8 mouse cellular contexts compared by ENCODE assay signal in genomic region chr7:4148341-4149208, GRCm38 (mm10). TPM values are rescaled to one million over a fixed set of nuclear protein-coding genes. Genes with fewer than 3 reads are reported as not detected.
A peak's percentile ranks its signal among the peaks of the same experiment; 100 is the strongest.
DNase-seq lines count a peak whose midpoint lies in the region; ATAC-seq and TF ChIP-seq lines count a peak whose summit lies in the region.

No protein-coding gene starts in this region.

- ATAC-seq in frontal cortex, adult (ENCODE audit: low TSS enrichment), result peak; percentile 3; the same call in 1 of the 2 replicates
- peak; percentile 29 for ATAC-seq in lung, embryonic 16.5 days (ENCODE audit: low read depth)
- ATAC-seq in forebrain, embryonic 14.5 days, result no peak
- ATAC-seq in liver, embryonic 14.5 days (ENCODE audit: insufficient read depth), result peak; percentile 8; the same call in 1 of the 2 replicates
- ATAC-seq in stomach, embryonic 15.5 days (ENCODE audit: insufficient read depth, low FRiP score, low read depth), result peak; percentile 5; the same call in 1 of the 2 replicates

- TF ChIP-seq EP300 in liver, embryonic 14.5 days (IDR thresholded peaks at IDR 0.05; ENCODE audit: low read depth), result no peak

- TF ChIP-seq CTCF in liver, embryonic 14.5 days (IDR thresholded peaks at IDR 0.05; ENCODE audit: low read depth), result no peak

- peaks cover 41% of the 10 kb centered on the region for H3K36me3 ChIP-seq in lung, embryonic 16.5 days (ENCODE audit: control insufficient read depth, insufficient read depth, low read length)
- H3K36me3 ChIP-seq in forebrain, embryonic 14.5 days (ENCODE audit: control insufficient read depth, insufficient read depth, low read length), result peaks cover 49% of the 10 kb centered on the region
- peaks cover 44% of the 10 kb centered on the region for H3K36me3 ChIP-seq in liver, embryonic 14.5 days (replicated peaks; ENCODE audit: control insufficient read depth, insufficient read depth, low read depth)
- peaks cover 35% of the 10 kb centered on the region for H3K36me3 ChIP-seq in stomach, embryonic 15.5 days

- H3K27ac ChIP-seq in lung, embryonic 16.5 days (ENCODE audit: low read length), result peak overlapping the region; percentile 99
- H3K27ac ChIP-seq in forebrain, embryonic 14.5 days (ENCODE audit: low read depth, low read length), result peak overlapping the region; percentile 82
- peak overlapping the region; percentile 67 for H3K27ac ChIP-seq in liver, embryonic 14.5 days
- H3K27ac ChIP-seq in stomach, embryonic 15.5 days, result peak overlapping the region; percentile 99

- no peaks in the 10 kb centered on the region for H3K9me3 ChIP-seq in lung, embryonic 16.5 days (ENCODE audit: control insufficient read depth, low read length)
- no peaks in the 10 kb centered on the region for H3K9me3 ChIP-seq in forebrain, embryonic 14.5 days (replicated peaks; ENCODE audit: control insufficient read depth, low read length)
- no peaks in the 10 kb centered on the region for H3K9me3 ChIP-seq in liver, embryonic 14.5 days (ENCODE audit: control insufficient read depth, low read length)
- H3K9me3 ChIP-seq in stomach, embryonic 15.5 days, result no peaks in the 10 kb centered on the region

- H3K9ac ChIP-seq in lung, embryonic 16.5 days (ENCODE audit: low read length), result peak overlapping the region; percentile 88
- H3K9ac ChIP-seq in forebrain, embryonic 14.5 days (ENCODE audit: low read length), result peak overlapping the region; percentile 84
- peak overlapping the region; percentile 68 for H3K9ac ChIP-seq in liver, embryonic 14.5 days (replicated peaks)
- peak overlapping the region; percentile 66 for H3K9ac ChIP-seq in stomach, embryonic 15.5 days

- H3K27me3 ChIP-seq in lung, embryonic 16.5 days (ENCODE audit: control insufficient read depth, insufficient read depth, low read depth, low read length), result no peaks in the 10 kb centered on the region; the same call in 1 of the 2 replicates
- H3K27me3 ChIP-seq in forebrain, embryonic 14.5 days (replicated peaks; ENCODE audit: control insufficient read depth, insufficient read depth, low read length), result peaks cover 18% of the 10 kb centered on the region
- 0 out of 2 replicates have a peak, but pooled peaks cover 3% of the 10 kb centered on the region for H3K27me3 ChIP-seq in liver, embryonic 14.5 days (ENCODE audit: control insufficient read depth, insufficient read depth, low read length)
- no peaks in the 10 kb centered on the region for H3K27me3 ChIP-seq in stomach, embryonic 15.5 days (replicated peaks)

- 27% methylated on average over 18 of the region's 18 CpGs for WGBS in lung, embryonic 16.5 days
- WGBS in forebrain, embryonic 14.5 days, result 29% methylated on average over 18 of the region's 18 CpGs
- WGBS in liver, embryonic 14.5 days (ENCODE audit: insufficient replicate concordance), result 33% methylated on average over 18 of the region's 18 CpGs
- 30% methylated on average over 18 of the region's 18 CpGs for WGBS in stomach, embryonic 15.5 days

- H3K4me3 ChIP-seq in lung, embryonic 16.5 days (ENCODE audit: low read length), result peak overlapping the region; percentile 80
- H3K4me3 ChIP-seq in forebrain, embryonic 14.5 days (ENCODE audit: low read depth, low read length), result peak overlapping the region; percentile 70
- H3K4me3 ChIP-seq in liver, embryonic 14.5 days (ENCODE audit: insufficient read depth in 1 of 2, low read depth in 2 of 2, low read length in 2 of 2), result peak overlapping the region; percentile 75 to 82
- peak overlapping the region; percentile 72 for H3K4me3 ChIP-seq in stomach, embryonic 15.5 days (replicated peaks)

- H3K4me1 ChIP-seq in lung, embryonic 16.5 days (replicated peaks; ENCODE audit: control insufficient read depth, insufficient read depth, low read length), result peaks cover 27% of the 10 kb centered on the region
- peaks cover 10% of the 10 kb centered on the region; the same call in 1 of the 2 replicates for H3K4me1 ChIP-seq in forebrain, embryonic 14.5 days (ENCODE audit: control insufficient read depth, insufficient read depth, low read length)
- H3K4me1 ChIP-seq in liver, embryonic 14.5 days (replicated peaks; ENCODE audit: control insufficient read depth in 2 of 2, insufficient read depth in 2 of 2, low read length in 1 of 2), result peaks cover 3 to 7% of the 10 kb centered on the region in 2 experiments
- H3K4me1 ChIP-seq in stomach, embryonic 15.5 days, result peaks cover 31% of the 10 kb centered on the region

- H3K4me2 ChIP-seq in lung, embryonic 16.5 days (ENCODE audit: low read depth, low read length), result peak overlapping the region; percentile 97
- peak overlapping the region; percentile 92 for H3K4me2 ChIP-seq in forebrain, embryonic 14.5 days (ENCODE audit: low read length)
- peak overlapping the region; percentile 94 for H3K4me2 ChIP-seq in liver, embryonic 14.5 days (ENCODE audit: low read depth)
- peak overlapping the region; percentile 88 for H3K4me2 ChIP-seq in stomach, embryonic 15.5 days

- no peak for DNase-seq in frontal cortex, adult 2 months (ENCODE audit: extremely low spot score in 1 of 2, low spot score in 1 of 2)
- DNase-seq in lung, postnatal 14 days, result no peak
- DNase-seq in forebrain, embryonic 14.5 days (ENCODE audit: low spot score), result peak; percentile 44
- DNase-seq in liver, embryonic 14.5 days (ENCODE audit: low read depth in 3 of 3, low spot score in 3 of 3), result no peak
- no peak for DNase-seq in layer of hippocampus, adult 8-10 months (ENCODE audit: low spot score in 2 of 2)

RNA-seq across cellular contexts. Expression of gene Leng9, which starts 1.6 kb away (rescaled TPM):
- 7.1 and 8.0 TPM in 2 replicates for polyA plus RNA-seq in frontal cortex, adult 2 months (2012; rRNA removed)
- 5.0 and 5.5 TPM in 2 replicates for polyA plus RNA-seq in lung, embryonic 16.5 days (2015; fragmentation: Nextera tagmentation; extraction: Ambion mirVana)
- polyA plus RNA-seq in forebrain, embryonic 14.5 days (2014; fragmentation: Nextera tagmentation; extraction: Ambion mirVana), result 3.1 and 3.9 TPM in 2 replicates
- polyA plus RNA-seq in liver, embryonic 14.5 days (2012; rRNA removed), result 0.61 and 0.71 TPM in 2 replicates
- 0.44 and 0.56 TPM in 2 replicates for polyA plus RNA-seq in liver, embryonic 14.5 days (2014; fragmentation: Nextera tagmentation; extraction: Ambion mirVana)
- 4.6 and 4.8 TPM in 2 replicates for polyA plus RNA-seq in stomach, embryonic 15.5 days (2015; fragmentation: Nextera tagmentation; extraction: Ambion mirVana)
- total RNA-seq in layer of hippocampus, adult 8-10 months (2022), result 1 to 10 TPM; 5.1 to 6.8 (median 5.7) TPM

RNA-seq across cellular contexts. Expression of gene Leng8, which starts 11.7 kb away (rescaled TPM):
- 641 and 654 TPM in 2 replicates for polyA plus RNA-seq in frontal cortex, adult 2 months (2012; rRNA removed)
- 54.0 and 56.1 TPM in 2 replicates for polyA plus RNA-seq in lung, embryonic 16.5 days (2015; fragmentation: Nextera tagmentation; extraction: Ambion mirVana)
- polyA plus RNA-seq in forebrain, embryonic 14.5 days (2014; fragmentation: Nextera tagmentation; extraction: Ambion mirVana), result 43.0 and 59.2 TPM in 2 replicates
- polyA plus RNA-seq in liver, embryonic 14.5 days (2012; rRNA removed), result 52.6 and 61.1 TPM in 2 replicates
- polyA plus RNA-seq in liver, embryonic 14.5 days (2014; fragmentation: Nextera tagmentation; extraction: Ambion mirVana), result 12.5 and 13.7 TPM in 2 replicates
- 52.6 and 67.4 TPM in 2 replicates for polyA plus RNA-seq in stomach, embryonic 15.5 days (2015; fragmentation: Nextera tagmentation; extraction: Ambion mirVana)
- 100 to 1,000 TPM; 173 to 209 (median 190) TPM for total RNA-seq in layer of hippocampus, adult 8-10 months (2022)

RNA-seq across cellular contexts. Expression of gene Cdc42ep5, which starts 16.1 kb away (rescaled TPM):
- polyA plus RNA-seq in frontal cortex, adult 2 months (2012; rRNA removed), result 3.5 and 3.9 TPM in 2 replicates
- polyA plus RNA-seq in lung, embryonic 16.5 days (2015; fragmentation: Nextera tagmentation; extraction: Ambion mirVana), result 46.2 and 49.2 TPM in 2 replicates
- polyA plus RNA-seq in forebrain, embryonic 14.5 days (2014; fragmentation: Nextera tagmentation; extraction: Ambion mirVana), result 5.6 and 5.9 TPM in 2 replicates
- 6.1 and 8.4 TPM in 2 replicates for polyA plus RNA-seq in liver, embryonic 14.5 days (2012; rRNA removed)
- polyA plus RNA-seq in liver, embryonic 14.5 days (2014; fragmentation: Nextera tagmentation; extraction: Ambion mirVana), result 6.7 TPM in 2 replicates
- 67.0 and 73.0 TPM in 2 replicates for polyA plus RNA-seq in stomach, embryonic 15.5 days (2015; fragmentation: Nextera tagmentation; extraction: Ambion mirVana)
- total RNA-seq in layer of hippocampus, adult 8-10 months (2022), result 1 to 10 TPM in 2 of 4 experiments, under 1 TPM in 1, not detected in 1; 0.89 to 1.3 (median 1.1) TPM

RNA-seq across cellular contexts. Expression of gene Ttyh1, which starts 29.4 kb away (rescaled TPM):
- 712 and 743 TPM in 2 replicates for polyA plus RNA-seq in frontal cortex, adult 2 months (2012; rRNA removed)
- polyA plus RNA-seq in lung, embryonic 16.5 days (2015; fragmentation: Nextera tagmentation; extraction: Ambion mirVana), result 2.1 and 2.9 TPM in 2 replicates
- 61.6 and 68.0 TPM in 2 replicates for polyA plus RNA-seq in forebrain, embryonic 14.5 days (2014; fragmentation: Nextera tagmentation; extraction: Ambion mirVana)
- polyA plus RNA-seq in liver, embryonic 14.5 days (2012; rRNA removed), result 0.11 and 0.36 TPM in 2 replicates
- 0.23 and 0.24 TPM in 2 replicates for polyA plus RNA-seq in liver, embryonic 14.5 days (2014; fragmentation: Nextera tagmentation; extraction: Ambion mirVana)
- polyA plus RNA-seq in stomach, embryonic 15.5 days (2015; fragmentation: Nextera tagmentation; extraction: Ambion mirVana), result 12.7 and 15.1 TPM in 2 replicates
- total RNA-seq in layer of hippocampus, adult 8-10 months (2022), result 100 to 1,000 TPM; 459 to 552 (median 528) TPM
